Mouse (Mus musculus) brain, embryonic 18.5 days (tissue): ENCODE measurements around the gene Tbc1d8.

Experiments used
- DNase-seq: peaks from one replicate; pipeline ENCODE4 v3.0.0-alpha.2; 2012; ENCODE audit warnings: low read depth, low spot score

Gene Tbc1d8

DNA sequence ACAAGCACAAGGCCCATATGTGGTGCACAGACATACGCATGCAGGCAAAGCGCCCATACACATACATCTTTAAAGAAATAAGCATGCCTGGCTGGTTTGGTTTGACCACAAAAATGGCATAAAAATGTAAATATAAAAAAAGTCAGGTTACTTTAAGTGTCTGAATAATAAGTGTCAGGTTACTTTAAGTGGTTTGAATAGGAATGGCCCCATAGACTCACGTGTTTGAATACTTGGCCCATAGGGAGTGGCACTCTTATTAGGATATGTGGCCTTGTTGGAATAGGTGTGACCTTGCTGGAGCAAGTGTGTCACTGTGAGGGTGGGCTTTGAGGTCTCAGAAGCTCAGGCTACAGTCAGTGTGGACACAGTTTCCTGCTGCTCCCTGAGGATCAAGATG lies 83.9 kb downstream of the Tbc1d8 start:
- DNase-seq: no peak

- DNase-seq: no peak
These were observed 84.5 kb downstream of the Tbc1d8 start for GRCm38 (mm10) chr1:39394096-39394495.

- no peak for DNase-seq
These were observed 85.2 kb downstream of the Tbc1d8 start for GRCm38 (mm10) chr1:39393217-39393867.

DNA sequence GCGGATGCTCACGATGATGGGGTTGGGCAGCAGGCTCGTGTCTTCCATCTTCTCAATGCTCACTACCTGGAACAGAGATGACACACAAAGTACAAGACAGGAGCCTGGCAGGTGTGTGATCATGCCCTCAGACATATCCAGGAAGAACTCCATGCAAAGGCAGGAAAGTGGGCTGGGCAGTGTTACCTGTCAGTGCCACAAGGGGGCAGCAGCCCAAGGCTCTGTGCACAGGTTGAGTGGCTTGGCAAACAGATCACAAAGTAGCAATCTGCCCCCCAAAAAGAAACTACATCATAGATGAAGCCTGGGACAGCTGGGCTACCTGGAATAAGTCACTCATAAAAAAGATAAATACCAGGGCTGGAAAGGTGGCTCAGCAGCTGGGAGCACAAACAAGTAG lies 86.4 kb downstream of the Tbc1d8 start:
- DNase-seq: no peak

- no peak for DNase-seq
These were observed 86.9 kb downstream of the Tbc1d8 start for GRCm38 (mm10) chr1:39391652-39392051.

GRCm38 (mm10) chr1:39389338-39389737 lies 89.2 kb downstream of the Tbc1d8 start:
- DNase-seq: no peak

- no peak for DNase-seq
These were observed 90.4 kb downstream of the Tbc1d8 start for GRCm38 (mm10) chr1:39388163-39388562.

- no peak for DNase-seq
These were observed 91.1 kb downstream of the Tbc1d8 start for GRCm38 (mm10) chr1:39387497-39387896.

DNA sequence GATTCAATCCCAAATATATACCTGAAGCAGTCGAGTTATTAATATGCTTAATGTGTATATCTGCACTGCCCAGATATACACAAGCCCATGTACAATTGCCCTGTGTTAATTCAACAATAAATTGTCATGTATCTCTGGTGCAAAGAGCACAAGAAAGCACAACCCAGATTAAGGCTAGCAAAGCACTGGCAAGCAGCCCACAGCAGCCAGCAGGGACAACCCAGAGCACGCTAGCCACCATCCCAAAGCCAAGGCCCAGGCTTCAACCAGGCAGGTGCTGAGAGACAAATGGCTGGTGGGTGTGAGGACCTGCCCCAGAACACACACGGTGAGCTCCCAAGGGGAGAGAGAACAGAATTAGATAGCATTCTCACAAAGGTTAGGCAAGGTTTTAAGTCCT lies 92.1 kb downstream of the Tbc1d8 start:
- no peak for DNase-seq

DNA sequence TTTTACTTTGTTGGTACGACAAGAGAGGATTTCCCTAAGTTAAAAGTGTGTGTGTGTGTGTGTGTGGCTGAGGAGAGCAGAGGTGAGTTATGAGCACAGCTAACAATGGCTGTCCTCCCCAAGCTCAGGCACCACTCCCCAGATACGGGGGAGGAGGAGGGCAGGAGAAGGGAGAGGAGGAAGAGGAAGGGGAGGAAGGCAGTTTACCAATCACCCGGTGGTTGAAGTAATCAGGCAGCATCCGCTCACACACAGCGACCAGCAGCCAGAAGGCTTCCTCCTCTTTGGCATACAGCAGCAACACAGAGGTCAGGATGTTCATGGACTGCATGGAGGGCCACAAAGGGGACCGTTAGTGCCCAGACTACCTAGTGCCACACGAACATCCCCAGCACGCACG lies 93.6 kb downstream of the Tbc1d8 start:
- DNase-seq: no peak

GRCm38 (mm10) chr1:39381017-39381416 lies 97.5 kb downstream of the Tbc1d8 start:
- DNase-seq: no peak

DNA sequence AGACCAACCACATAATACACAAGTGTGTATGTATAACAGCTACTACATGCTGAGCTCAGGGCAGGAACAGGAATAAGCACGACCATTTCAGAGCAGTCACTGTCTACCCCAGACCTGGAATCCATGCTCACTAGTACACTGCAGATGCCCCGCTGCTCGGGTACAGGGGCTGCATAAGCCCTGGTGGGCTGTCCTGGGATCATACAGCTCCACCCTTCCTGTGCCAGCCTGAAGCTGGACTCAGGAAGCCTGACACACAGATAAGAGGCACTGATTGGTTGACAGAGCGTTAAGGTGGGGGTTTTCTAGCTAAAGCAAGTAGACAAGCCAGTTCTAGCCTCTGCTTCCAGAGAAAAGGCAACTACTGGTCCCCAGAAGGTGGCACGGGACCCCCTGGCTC lies 99.5 kb downstream of the Tbc1d8 start:
- no peak for DNase-seq

DNA sequence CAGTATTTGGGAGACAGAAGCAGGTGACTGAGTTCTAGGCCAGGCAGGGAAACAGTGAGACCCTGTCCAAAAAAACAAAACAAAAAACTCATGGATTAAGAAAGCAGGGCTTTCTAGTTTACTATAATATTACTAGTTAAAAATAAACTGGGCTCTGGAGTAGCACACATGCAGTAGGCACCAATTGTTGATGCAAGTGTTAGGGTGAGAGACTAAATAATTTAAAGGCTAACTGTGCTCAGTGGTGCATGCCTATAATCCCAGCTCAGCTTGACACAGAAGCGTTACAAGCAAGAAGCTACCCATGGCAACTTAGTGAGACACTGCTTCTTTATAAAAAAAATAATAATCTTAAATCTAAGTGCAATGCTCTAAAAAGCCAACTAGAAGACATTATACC lies 100.0 kb downstream of the Tbc1d8 start:
- DNase-seq: no peak

DNA sequence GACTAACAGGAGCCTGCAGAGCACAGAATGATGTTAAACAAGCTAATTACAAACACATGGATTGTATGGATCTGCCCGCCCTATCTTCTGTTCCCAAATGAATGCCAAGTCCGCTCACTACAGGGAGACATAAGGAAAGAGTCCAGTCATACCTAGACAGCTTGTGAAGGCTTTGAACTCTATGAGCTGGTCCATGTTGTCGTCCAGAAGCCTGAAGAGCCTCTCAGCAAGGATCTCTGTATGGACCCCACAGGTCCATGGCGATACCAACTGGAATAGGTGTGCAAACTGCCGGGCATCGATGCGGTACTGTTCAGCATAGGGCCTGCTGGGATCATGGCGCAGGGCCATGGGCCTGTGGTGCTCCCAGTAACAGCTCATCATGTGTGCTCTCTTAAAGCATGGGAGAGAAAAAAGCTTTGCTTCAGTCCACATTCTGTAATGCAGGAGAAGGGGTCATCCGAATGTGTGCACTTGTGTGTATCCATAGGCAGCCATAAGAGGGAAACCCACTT lies 101.8 kb downstream of the Tbc1d8 start:
- DNase-seq: no peak

GRCm38 (mm10) chr1:39376121-39376520 lies 102.4 kb downstream of the Tbc1d8 start:
- DNase-seq: no peak

DNA sequence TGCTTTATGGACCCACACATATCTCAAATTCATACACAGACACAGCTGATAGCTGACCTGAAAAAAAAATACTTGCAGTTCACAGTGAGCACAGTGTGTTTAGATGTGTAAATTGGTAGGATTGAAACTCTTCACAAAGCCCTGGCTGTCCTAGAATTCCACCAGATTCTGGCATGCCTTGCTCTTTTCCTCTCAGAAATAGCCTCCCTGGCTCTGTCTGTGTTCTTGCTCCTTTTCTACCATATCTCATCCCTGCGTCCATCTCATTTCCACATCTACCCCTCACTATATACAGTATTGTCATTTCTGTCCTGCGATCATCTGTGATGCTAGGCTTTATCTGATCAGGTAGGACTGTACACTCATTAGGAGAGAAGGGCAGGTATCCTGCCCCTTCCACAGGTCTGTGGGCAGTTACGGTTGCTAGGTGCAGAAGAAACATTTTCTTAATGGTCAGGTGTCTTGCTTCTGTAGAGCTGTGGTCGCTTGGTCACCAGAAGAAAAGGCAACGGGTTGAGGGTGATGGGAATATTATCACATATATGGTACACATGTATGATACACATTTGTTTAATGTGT lies 104.2 kb downstream of the Tbc1d8 start:
- DNase-seq: no peak

- no peak for DNase-seq
These were observed 105.2 kb downstream of the Tbc1d8 start for GRCm38 (mm10) chr1:39373378-39373777.

DNA sequence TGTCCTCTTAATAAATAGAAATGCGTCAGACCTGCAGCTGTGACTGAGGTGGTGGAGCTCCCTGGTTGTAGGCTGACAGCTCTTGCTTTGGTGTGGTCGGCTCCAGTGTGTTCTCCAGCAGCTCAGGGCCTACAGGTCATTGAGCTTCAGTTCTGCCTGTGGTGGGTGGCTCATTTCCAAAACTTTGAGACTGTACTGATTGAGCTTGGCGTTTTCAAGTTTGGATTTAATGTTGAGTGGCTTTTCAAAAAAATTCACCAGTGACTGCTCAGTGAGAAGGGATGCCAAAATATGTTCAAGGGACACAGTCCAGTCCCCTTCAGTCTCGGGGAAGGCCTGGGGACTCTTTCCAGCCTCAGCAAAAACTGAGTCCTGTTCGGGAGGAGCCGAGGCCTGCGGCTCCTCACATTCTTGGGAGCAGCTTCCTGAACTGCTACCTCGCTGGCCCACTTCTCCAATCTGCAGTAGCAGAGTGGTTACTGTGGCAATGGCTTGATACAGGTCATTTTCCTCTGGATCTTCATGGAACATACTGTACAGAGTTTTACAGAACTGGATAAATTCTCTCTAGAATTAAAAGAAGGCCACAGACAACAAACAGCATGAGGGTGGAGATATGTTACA lies 106.2 kb downstream of the Tbc1d8 start:
- no peak for DNase-seq

GRCm38 (mm10) chr1:39370431-39370830 lies 108.1 kb downstream of the Tbc1d8 start:
- no peak for DNase-seq

DNA sequence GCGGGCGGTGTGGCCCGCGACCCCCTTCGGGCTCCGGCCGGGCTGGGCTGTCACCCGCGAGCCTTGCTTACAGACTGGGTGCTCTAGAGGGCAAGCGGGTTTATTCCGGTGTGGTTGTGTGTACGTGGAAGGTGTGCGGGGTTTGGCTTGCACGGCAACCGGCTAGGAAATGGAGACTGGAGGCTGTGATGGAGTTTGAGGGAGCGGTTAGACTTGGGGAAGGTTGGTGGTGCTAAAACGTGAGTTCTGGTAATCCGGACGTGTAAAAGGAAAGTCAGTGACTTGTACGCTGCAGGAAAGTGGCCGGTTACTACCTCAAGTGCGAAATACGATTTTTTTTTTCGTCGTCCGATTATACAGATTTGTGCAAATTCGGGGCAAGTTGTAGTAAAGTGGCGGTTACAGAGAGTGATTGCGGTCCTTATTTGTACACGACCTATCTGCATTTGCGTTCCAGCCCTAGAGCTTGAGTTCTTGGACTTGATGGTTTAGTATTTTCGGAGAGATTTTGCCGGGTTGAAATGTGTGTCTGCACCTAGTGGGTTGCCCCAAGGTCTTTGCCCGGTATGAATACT lies 110.2 kb downstream of the Tbc1d8 start:
- no peak for DNase-seq

DNA sequence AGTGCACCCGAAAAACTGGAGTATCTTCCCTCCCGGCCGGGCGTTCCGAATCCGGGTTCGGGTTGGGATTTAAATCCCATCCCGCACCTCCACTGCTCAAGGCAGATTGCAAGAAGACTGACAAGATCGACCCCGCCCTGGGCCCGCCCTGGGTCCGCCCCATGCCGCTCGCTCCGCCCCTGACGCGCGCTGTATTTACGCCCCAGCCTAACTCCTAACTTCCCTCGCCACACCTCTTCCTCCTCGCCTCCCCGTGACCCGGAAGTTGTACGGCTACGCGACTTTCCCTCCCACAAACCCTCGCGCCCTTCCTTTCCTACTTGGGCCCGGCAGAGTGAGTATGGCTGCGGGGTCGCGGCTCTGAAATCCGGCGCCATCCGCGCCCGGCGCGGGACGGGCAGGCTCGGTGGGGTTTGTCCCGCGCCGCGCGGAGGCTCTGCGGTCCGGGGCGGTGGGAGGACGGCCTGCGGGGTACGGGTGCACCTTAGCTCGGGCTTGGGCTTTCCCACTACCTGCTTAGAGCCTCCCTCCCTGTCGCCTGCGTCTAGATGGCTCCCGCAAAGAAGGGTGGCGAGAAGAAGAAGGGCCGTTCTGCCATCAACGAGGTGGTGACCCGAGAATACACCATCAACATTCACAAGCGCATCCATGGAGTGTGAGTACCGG lies 110.8 kb downstream of the Tbc1d8 start, which contains the start of gene Rpl31:
Rpl31 (plus strand) TSS at position 242 of the 666 bp plus-strand sequence.
- DNase-seq: peak; percentile 93

GRCm38 (mm10) chr1:39367045-39367444 lies 111.5 kb downstream of the Tbc1d8 start:
- DNase-seq: no peak
